Mouse (Mus musculus) R1 (cell line): ENCODE data around the gene Irf8.

Source experiments
- DNase-seq: peaks from one replicate; pipeline ENCODE4 v3.0.0-alpha.2; 2018; ENCODE audit warnings: low read depth, low spot score

Gene Irf8

DNA sequence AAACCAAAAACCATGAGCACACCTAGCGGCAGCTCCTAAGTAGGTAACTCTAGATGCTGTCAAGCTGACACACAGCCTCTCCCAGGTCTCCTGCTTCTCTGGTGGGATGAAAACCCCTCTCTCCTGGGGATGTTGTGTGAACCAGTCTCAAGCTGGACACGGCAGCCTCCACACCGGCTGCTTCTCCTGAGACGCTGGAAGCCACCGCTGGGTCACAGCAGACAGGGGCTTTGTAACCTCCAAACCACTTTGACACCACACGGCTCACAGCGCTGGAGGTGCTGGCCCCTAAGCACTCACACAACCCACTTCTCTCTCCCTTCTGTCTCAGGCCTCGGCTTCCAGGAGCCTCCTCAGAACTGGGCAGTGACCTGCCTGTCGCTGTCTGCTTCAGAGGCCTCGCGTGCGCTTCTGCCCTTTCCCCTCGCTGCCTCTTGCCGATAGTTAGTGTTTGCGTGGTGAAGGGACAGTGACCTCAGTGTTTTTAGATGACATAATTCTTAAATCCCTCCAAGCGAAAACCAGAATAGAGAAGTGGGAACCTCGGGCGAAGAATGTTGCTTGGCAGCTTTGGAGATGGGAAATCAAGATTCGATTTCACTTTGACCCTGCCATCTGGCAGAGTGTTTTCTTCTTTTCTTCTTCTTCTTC, 16.4 kb upstream of the Irf8 start:
- DNase-seq = peak; percentile 47

DNA sequence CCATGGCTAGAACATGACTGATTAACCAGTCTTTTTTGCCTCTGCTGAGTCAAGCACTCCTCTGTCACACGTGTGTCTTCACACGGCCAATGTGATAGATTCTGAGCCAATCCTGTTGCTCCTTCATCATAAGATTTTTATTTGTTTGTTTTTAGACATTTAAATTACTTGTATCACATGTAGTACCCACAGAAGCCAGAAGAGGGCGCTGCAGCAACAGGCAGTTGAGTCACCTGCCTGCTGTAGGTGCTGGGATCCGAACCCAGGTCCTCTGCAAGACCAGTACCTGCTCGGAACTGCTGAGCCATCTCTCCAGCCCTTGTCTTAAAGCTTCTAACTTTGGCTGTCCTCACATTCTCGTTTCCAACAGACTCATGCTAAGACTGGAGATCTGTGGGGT, 13.1 kb upstream of the Irf8 start:
- peak; percentile 74 for DNase-seq

DNA sequence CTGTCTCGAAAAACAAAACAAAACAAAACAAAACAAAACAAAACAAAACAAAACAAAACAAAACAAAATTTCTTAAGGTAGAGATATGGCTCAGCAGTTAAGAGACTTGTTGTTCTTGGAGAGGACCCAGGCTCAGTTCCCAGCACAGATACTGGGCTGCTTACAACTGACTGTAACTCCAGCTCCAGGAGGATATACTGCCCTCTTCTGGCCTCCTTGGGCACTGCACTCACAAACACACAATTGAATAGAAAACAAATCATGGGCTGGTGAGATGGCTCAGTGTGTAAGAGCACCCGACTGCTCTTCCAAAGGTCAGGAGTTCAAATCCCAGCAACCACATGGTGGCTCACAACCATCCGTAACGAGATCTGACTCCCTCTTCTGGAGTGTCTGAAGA, 12.1 kb upstream of the Irf8 start:
- DNase-seq = peak; percentile 86

DNA sequence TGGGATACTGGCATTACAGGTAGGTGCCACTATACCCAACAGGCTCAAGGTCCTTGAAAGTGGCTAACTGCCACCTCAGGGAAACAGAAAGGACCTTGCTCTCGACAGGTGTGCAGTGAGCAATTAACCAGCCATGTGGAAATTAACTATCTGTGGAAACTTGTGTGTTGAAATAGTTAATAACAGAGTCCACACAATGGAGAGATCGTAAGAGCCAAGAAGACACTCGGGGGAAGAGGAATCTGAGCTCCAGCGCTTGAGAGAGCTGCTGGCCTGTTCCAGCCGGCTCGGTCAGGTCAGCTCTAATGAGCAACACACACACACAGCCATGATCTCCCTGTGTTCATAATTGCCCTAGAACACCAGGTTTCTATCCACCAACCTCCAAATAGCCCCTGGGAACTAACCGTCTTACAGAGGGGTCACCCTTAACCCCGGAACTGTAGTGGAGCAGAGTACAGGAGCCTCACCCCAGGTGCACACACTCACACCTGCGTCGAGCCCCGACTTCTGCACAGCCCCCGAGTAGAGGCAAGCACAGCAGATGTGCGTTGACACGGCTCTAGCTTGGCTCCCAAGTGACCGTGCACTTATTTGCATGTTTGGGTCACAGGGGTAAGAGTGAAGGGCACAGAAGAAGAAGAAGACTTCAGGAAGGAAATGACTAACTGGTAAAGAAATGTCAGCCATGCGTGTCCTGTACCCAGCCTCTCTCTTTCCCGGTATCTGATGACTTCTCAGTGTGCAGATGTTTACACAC, 11.2 kb upstream of the Irf8 start:
- no peak for DNase-seq

DNA sequence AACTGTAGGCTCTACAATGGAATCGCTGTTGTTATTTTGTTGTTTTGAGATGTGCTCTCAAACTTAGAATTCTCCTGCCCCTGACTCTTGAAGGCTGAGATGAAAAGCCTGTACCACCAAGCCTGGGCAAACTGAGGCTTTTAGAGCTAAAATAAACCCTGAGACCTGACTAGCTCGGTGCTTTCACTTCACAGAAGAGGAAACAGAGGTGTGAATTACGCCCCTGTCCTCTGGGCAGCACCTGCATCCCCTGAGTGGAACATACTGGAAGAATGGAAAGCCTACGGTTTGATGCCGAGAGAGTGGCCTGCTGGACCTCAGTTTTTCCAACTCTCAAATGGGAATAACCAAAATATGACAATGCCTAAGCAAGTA, 10.6 kb upstream of the Irf8 start:
- no peak for DNase-seq

DNA sequence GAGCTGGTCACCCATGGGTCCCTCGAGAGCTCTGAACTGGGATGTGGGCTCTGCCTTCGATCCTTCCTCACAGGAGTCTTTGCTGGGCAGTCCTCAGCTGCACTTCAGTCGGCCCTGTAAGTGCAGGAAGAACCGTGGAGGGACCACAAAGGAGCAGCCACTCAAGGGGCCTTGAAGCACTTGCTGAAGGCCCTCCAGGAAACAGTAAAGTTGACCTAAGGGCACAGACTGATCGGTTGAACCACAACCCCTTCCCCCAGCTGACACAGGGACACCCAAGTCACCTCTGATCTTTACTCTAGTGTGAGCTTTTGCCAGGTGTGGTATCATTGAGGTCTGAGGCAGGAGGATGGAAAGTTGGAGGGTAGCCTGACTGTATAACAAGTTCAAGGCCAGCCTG, 10.1 kb upstream of the Irf8 start:
- no peak for DNase-seq

DNA sequence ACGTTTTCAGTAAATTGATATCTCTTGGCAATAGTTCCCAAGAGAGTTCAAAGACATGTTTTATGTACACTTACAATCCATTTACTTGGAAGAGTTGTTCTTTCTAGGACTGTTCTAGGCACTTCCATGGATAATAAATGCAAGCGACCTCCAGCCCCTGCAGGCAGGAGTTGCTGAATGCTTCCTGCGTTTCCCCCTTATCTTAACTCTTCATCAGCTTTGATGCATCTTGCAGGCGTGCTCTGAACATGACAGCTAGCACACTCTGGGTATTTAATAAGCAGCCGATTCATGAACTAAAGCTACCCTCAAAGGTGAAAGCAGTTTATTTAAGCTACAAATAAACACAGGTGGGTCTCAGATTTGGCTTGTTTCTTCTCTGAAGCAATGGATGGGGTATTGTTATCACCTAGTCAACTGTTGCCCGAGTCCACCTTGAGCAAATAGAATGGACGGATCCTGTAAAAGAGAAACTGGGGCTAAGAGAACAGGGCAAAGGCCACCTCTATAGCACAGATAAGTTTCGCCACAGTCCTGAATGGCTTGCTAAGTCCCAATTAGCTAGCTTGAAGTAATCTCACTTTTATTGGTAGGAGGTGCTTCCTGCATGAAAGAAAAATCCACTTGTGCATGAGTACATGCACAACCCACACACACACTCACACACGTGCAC, 7.5 kb upstream of the Irf8 start:
- DNase-seq = no peak

DNA sequence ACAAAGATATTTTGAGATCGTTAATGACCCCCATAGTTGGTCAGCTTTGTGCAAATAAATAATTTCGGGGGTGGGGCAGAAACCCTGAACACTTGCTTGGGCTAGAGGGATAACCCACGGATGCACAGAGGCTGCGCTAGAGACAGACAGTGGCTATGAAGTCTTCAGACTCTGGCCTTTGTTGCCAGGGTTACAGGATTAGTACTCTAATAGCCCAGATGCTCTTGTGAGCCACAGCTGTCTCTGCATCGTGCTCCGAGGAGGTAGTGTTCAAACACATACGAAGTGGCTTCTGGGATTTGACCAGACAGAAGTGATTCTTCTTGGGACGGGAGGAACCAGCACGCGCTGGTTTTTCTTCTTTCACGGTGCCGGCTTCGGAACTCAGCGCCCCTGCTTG, 4.6 kb upstream of the Irf8 start:
- DNase-seq = peak; percentile 80

DNA sequence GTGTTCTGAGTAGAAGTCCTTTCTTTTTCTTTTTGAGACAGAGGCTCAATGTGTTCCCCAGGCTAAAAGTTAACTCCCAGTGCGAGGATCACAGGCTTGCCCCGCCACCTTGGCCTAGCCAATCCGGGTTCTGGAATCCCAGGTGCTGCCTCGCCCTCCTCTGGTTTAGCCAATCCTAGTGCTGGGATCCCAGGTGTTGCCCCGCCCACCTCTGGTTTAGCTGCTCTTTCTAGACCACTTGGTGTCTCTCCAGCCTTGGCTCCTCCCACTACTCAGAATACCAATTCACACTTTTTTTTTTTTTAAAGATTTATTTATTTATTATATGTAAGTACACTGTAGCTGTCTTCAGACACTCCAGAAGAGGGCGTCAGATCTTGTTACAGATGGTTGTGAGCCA, 4.1 kb upstream of the Irf8 start:
- DNase-seq = peak; percentile 96

DNA sequence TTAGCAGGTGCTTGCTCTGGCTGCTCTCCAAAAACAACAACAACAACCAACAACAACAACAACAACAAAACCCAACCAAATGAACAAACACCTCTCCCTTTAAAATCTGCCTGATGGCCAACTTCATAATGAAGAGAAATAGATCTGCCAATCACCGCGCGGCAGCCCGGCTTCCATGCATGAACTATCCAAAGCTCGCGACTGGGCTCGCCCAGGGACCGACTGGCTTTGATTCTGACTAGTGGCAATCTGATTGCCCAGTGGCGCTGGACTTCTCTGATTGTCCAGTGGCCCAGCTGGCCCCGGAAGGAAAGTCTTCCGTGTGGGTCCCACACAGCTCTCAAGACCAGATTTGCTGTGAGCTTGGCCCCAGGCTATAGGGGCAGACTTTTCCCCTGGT, 328 bp downstream of the Irf8 start:
- DNase-seq = peak; percentile 18

DNA sequence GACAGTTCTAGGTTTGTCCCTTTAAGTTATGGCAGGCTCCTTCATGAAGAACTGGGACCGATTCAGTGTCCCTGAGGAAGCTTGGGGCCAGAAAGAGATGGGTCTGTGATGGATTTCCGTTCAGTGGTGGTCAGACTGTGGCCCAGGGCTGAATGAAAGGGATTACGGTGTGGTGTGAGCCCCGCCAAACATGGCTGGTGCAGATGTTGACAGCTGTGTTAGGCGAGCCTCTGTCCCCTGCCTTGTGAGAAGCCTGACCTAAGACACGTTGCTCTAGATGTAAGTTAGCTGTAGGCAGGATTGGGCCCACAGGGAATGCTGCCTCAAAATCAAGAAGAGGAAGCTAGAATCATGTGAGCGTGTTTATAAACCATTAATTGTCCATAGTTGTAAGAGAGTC, 1.0 kb downstream of the Irf8 start:
- no peak for DNase-seq

DNA sequence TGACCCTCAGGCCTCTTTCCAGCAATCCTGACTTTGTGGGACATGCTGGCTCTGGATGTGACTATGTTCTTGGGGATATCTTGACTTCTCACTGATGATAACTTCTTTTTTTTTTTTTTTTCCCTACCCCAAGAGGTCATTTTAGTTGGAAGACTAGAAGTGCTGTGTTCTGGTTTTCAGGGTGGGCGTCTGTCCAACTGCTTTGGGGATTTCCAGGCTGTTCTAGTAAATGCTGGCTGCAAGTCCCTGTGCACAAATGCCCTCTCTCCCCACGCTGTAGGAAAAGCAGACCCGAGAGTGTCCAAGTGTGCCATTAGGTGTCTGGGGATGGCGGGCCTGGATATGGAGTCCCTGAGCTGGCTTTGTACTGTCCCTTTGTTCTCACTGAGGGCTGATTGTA, 2.6 kb downstream of the Irf8 start:
- DNase-seq = no peak

DNA sequence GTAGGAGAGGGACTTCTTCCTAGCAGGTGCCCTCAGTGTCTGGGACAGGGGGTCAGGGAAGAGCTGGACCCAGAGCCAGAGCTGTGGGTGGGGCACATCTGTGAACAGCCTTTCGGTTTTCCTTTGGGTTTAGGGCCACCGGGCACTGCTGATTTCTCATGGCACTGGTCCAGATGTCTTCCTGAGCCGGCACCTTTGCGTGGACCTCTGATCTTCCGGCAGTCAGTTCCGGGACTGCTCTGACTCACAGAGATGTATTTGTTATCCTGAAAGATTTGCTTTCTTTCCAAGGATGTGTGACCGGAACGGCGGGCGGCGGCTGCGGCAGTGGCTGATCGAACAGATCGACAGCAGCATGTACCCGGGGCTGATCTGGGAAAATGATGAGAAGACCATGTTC, 3.4 kb downstream of the Irf8 start:
- no peak for DNase-seq

DNA sequence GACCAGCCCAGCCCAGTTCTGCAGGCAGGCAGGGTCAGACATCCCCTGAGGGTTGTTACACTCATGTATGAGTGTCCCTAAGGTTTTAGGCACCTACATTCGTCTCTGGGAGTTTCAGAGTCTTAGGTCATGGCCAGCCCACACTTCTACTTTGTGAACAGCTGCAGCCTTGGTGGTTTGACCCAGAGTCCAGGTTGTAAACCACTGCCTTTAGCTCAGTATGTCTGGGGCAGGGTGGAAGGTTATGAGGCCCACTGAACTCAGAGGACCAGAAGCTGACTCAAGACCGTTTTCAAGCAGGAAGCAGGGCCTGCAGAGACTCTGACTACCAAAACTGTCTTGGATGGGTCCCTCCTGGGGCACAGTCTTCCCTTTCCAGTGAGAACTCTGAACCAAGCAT, 4.4 kb downstream of the Irf8 start:
- DNase-seq = no peak

DNA sequence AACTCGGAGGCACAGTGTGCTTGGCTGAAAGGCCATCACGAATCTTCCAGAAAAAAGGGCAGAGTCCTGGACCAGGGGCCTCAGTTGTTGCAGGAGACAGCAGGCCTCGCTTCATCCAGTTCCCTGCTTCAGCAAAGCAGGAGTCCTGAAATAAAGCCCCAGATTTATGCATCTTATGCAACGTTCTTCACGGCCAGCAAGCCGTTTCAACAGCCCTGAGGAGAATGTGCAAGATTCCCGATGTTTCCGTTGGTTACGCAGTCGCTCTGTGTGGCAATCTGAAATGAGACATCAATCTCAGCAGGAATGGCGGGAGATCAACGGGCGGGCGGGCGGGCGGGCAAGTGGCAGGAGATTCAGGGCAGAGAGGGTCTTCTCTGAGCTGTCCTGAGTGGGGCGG, 4.8 kb downstream of the Irf8 start:
- no peak for DNase-seq

DNA sequence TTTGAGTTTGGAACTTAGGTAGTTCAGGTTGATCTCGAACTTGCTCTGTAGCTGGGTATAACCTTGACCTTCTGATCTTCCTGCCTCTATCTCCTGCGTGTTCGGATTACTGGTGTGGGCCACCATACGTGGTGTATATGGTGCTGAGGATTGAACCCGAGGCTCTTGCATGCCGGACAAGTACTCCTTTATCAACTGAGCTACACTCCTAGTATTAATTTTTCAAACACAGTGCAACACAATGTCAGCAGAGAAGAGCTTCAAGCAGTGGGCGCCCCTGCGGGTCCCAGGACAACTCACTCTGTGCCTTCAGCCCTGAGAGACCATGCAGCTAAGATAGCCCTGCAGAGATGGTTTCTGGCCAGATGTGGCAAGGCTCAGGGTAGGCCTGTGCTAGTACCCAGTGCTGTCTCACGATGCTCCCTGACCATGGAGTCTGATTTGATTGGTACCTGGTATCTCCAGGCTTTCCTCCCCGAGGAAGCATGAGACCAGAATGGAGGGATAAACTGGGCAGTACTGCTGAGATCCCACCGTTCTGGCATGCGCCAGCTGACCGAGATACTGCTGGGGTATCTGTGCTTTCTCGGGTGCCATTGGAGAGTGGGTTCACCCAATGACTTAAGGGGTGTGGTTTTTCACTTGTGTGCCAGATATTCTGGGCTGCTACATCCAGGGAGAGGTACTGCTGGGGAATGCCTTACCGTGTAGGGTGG, 5.8 kb downstream of the Irf8 start:
- no peak for DNase-seq

DNA sequence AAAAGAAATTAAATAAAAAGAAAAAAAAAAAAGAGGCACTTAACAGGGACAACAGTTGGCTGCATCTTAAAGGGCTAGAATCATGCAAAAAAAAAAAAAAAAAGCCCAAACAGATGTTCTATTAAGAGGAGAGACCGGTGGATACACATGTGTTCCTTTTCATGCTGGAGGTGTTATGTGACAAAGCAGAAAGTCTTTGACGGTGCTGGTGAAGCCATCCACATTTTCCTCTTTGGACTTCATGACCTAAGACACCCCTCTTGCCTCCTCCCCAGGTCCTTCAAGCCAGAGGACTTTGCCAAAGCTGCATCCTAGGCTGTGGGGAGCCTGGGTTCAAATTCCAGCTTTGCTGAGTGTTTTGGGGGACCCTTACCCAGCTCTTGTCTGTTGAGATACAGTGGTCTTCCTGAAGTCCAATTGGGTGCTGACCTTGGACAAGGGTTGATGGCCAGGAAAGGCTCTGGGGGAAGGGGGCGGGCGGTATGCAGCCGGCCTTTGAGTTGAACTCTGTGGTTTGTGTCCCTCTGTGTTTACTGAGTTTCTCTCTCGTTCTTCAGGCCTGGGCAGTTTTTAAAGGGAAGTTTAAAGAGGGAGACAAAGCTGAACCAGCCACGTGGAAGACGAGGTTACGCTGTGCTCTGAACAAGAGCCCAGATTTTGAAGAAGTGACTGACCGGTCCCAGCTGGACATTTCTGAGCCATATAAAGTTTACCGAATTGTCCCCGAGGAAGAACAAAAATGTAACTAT, 7.2 kb downstream of the Irf8 start:
- DNase-seq = no peak

DNA sequence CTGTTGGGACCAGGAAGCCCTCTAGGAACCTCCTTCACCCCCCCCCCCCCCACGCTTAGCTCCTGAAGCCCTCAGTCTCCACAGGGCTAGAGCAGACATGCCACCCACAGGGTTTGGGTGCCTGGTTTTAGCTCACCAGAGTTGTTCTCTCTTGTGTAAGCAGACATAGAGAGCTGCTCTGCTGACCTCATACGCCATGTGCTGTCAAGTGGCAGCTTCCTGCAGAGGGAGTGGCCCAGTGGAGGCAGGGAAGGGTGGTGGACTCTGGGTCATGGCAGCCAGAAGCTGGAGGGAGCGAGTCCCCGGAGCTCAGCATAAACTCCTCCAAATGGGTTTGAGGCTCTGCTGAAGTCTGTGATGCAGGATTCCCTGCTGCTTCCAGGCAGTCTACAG, 7.7 kb downstream of the Irf8 start:
- DNase-seq = no peak

DNA sequence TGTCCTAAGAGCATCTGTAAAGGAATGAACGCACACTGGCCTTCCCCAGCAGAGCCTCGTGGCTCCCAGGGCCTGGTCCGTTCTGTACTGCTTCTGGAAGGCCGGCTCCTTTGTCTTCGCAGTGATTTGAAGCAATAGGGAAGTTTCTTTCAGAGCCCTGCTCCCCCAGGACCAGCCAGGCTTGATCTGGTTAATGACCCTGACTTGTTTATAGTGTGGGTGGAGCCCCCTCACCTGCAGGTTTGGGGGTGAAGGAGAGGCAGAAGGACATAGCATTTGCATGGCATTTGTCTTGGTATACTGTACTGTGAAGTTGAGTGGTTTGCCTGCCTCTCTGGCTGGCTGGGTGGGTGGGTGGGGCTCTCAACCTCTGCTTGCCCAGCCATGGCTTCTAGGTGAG, 8.3 kb downstream of the Irf8 start:
- no peak for DNase-seq

DNA sequence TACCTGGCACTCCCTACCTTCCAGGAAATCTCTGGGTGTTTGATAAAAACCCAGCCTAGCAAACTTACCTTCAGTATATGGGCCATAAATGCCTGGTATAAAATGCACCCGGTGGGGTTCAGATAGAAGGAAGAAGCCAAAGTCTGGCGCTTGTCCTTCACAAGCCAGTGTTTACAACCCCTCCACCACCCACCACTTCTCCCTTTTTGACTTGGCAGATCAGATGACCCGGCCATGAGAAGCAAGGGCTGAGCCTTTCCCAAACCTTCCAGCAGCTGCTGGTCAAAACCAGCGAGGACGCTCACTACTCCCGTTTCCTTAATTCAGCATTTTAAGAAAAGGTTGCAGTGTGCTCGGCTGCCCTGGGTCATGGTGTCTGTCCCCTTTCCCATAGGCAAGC, 9.1 kb downstream of the Irf8 start:
- no peak for DNase-seq

DNA sequence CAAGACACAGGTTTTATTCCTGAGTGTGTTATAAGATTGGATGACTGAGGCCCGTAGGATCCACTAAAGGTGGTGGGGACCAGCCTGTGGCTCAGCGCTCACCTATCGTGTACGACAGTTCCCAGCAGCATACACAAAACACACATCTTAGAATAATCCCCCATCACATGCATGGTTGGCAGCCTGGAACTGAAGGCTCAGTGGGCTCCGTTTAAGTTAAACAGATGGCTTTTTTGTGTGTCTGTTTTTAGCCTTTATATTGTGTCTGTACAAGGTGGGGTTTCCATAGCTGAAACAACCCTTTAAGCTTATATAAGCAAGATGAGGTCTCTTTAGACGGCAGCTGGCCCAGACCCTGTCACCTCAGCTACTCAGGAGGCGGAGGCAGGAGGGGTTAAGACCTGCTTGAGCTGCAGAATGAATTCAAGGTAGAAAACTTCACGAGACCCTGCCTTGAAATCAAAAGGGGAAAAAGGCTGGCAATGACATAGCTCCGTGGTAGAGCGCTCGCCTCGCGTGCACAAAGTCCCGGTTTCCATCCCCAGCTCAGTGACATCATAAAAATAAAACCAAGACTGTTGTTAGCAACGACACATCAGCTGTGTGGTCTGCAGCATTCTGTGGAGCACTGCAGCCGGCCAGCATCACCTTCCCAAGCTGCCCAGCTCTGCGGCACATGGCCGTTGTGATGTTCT, 10.0 kb downstream of the Irf8 start:
- DNase-seq = no peak
